Mouse (Mus musculus) CH12.LX (cell line): Measurements from ENCODE around the gene Rex1bd. TPM values are rescaled to one million over a fixed set of nuclear protein-coding genes. Genes with fewer than 3 reads are reported as not detected.

Experiments
- DNase-seq: peaks from one replicate; pipeline ENCODE4 v3.0.0-alpha.2; 2013; ENCODE audit errors: extremely low read depth
- H3K27ac ChIP-seq: 2 replicates; pipeline ENCODE4 v1.5.1; 2012; ENCODE audit warnings: low read depth, mild to moderate bottlenecking, control low read depth, moderate library complexity; ENCODE audit not compliant: insufficient read depth
- H3K27me3 ChIP-seq: replicated peaks from 2 replicates; pipeline ENCODE3; 2012; ENCODE audit warnings: inconsistent platforms
- H3K36me3 ChIP-seq, 2 experiments: replicated peaks in 1 of 2; 2 replicates each; pipeline versions ENCODE3 to v1.6.1; 2012; ENCODE audit warnings: inconsistent platforms in 1 of 2, low read length in 1 of 2, mild to moderate bottlenecking in 1 of 2, mixed read lengths in 1 of 2, moderate library complexity in 1 of 2; ENCODE audit not compliant: control insufficient read depth in 1 of 2, insufficient read depth in 1 of 2
- H3K4me1 ChIP-seq, 2 experiments: 2 replicates each; pipeline ENCODE4 v1.6.1; 2012; ENCODE audit warnings: inconsistent platforms in 1 of 2, moderate library complexity in 1 of 2; ENCODE audit not compliant: insufficient read depth in 2 of 2, control insufficient read depth in 1 of 2
- H3K4me2 ChIP-seq: 2 replicates; pipeline ENCODE4 v1.6.1; 2012; ENCODE audit warnings: low read depth, mild to moderate bottlenecking, control low read depth; ENCODE audit not compliant: poor library complexity, insufficient read depth, severe bottlenecking
- H3K4me3 ChIP-seq, 3 experiments: fragments of 150-350 bp in 1 of 3; sonication (generic) in 1 of 3; replicated peaks in 1 of 3; 2 replicates each; pipeline versions ENCODE3 to v1.5.1; 2011 to 2012; ENCODE audit warnings: low read depth in 2 of 3, low read length in 2 of 3, mild to moderate bottlenecking in 2 of 3, moderate library complexity in 2 of 3, control low read depth in 1 of 3, improper control_type of control experiment in 1 of 3, inconsistent platforms in 1 of 3, mixed read lengths in 1 of 3; ENCODE audit not compliant: poor library complexity in 1 of 3
- H3K79me2 ChIP-seq: replicated peaks from 2 replicates; pipeline ENCODE4 v1.6.1; 2012; ENCODE audit warnings: mild to moderate bottlenecking, moderate library complexity; ENCODE audit not compliant: control insufficient read depth, poor library complexity, insufficient read depth, severe bottlenecking; ENCODE audit errors: extremely low read depth
- H3K9ac ChIP-seq: 2 replicates; pipeline ENCODE4 v1.6.1; 2012; ENCODE audit warnings: low read depth, mild to moderate bottlenecking, control low read depth, moderate library complexity; ENCODE audit not compliant: insufficient read depth
- H3K9me3 ChIP-seq: replicated peaks from 2 replicates; pipeline ENCODE3; 2012; ENCODE audit warnings: low read length, inconsistent platforms, mixed read lengths
- BHLHE40 ChIP-seq: IDR thresholded peaks from 2 replicates; pipeline ENCODE4 v1.6.1; 2011; ENCODE audit warnings: mild to moderate bottlenecking, low read depth, low read length, improper control_type of control experiment
- CTCF ChIP-seq, 2 experiments: IDR thresholded peaks in 1 of 2; conservative IDR thresholded peaks in 1 of 2; 2 replicates each; pipeline ENCODE4 v1.5.1; 2011 to 2012; ENCODE audit warnings: low read depth in 2 of 2, low read length in 2 of 2, improper control_type of control experiment in 1 of 2, inconsistent platforms in 1 of 2, mild to moderate bottlenecking in 1 of 2, moderate library complexity in 1 of 2
- ELF1 ChIP-seq: IDR thresholded peaks from 2 replicates; pipeline ENCODE4 v1.6.1; 2014; ENCODE audit warnings: low read depth, mild to moderate bottlenecking, inconsistent platforms, low read length, improper control_type of control experiment
- ETS1 ChIP-seq: conservative IDR thresholded peaks from 2 replicates; pipeline ENCODE4 v1.6.1; 2012; ENCODE audit warnings: low read depth, mild to moderate bottlenecking, inconsistent platforms, low read length, improper control_type of control experiment, moderate library complexity
- GABPA ChIP-seq: IDR thresholded peaks from 2 replicates; pipeline ENCODE4 v1.6.1; 2012; ENCODE audit warnings: low read depth, low read length, improper control_type of control experiment, inconsistent platforms; ENCODE audit not compliant: insufficient replicate concordance
- HCFC1 ChIP-seq: IDR thresholded peaks from 2 replicates; pipeline ENCODE4 v1.6.1; 2012; ENCODE audit warnings: low read depth, mild to moderate bottlenecking, inconsistent platforms, low read length, improper control_type of control experiment
- MAFK ChIP-seq: IDR thresholded peaks from 2 replicates; pipeline ENCODE4 v1.6.1; 2011; ENCODE audit warnings: low read length, improper control_type of control experiment; ENCODE audit not compliant: insufficient replicate concordance
- MXI1 ChIP-seq: IDR thresholded peaks from 2 replicates; pipeline ENCODE4 v1.6.1; 2011; ENCODE audit warnings: mild to moderate bottlenecking, low read depth, low read length, improper control_type of control experiment
- MYC ChIP-seq: IDR thresholded peaks from 2 replicates; pipeline ENCODE4 v1.6.1; 2011; ENCODE audit warnings: low read depth, mild to moderate bottlenecking, improper control_type of control experiment, low read length
- NELFE ChIP-seq: IDR thresholded peaks from 2 replicates; pipeline ENCODE4 v1.6.1; 2011; ENCODE audit warnings: low read depth, low read length, improper control_type of control experiment
- NRF1 ChIP-seq: IDR thresholded peaks from 2 replicates; pipeline ENCODE4 v1.6.1; 2014; ENCODE audit warnings: low read depth, mild to moderate bottlenecking, inconsistent platforms, low read length, improper control_type of control experiment, moderate library complexity
- PAX5 ChIP-seq: IDR thresholded peaks from 2 replicates; pipeline ENCODE4 v1.6.1; 2012; ENCODE audit warnings: low read length, inconsistent platforms, mixed read lengths
- POLR2A ChIP-seq: IDR thresholded peaks from 2 replicates; pipeline ENCODE4 v1.6.1; 2011; ENCODE audit warnings: low read depth, mild to moderate bottlenecking, improper control_type of control experiment, low read length
- RAD21 ChIP-seq: IDR thresholded peaks from 2 replicates; pipeline ENCODE4 v1.6.1; 2011; ENCODE audit warnings: low read depth, mild to moderate bottlenecking, low read length, improper control_type of control experiment, moderate library complexity
- RCOR1 ChIP-seq: conservative IDR thresholded peaks from 2 replicates; pipeline ENCODE4 v1.6.1; 2012; ENCODE audit warnings: low read depth, mild to moderate bottlenecking, inconsistent platforms, low read length, improper control_type of control experiment
- SIN3A ChIP-seq: IDR thresholded peaks from 2 replicates; pipeline ENCODE4 v1.6.1; 2012; ENCODE audit warnings: low read length, improper control_type of control experiment, inconsistent platforms
- TBP ChIP-seq: conservative IDR thresholded peaks from 2 replicates; pipeline ENCODE4 v1.6.1; 2011; ENCODE audit warnings: low read depth, low read length, improper control_type of control experiment
- TCF12 ChIP-seq: IDR thresholded peaks from 2 replicates; pipeline ENCODE4 v1.6.1; 2014; ENCODE audit warnings: low read depth, mild to moderate bottlenecking, inconsistent platforms, low read length, improper control_type of control experiment
- UBTF ChIP-seq: IDR thresholded peaks from 2 replicates; pipeline ENCODE4 v1.6.1; 2012; ENCODE audit warnings: low read depth, mild to moderate bottlenecking, inconsistent platforms, low read length, improper control_type of control experiment, moderate library complexity
- USF1 ChIP-seq: IDR thresholded peaks from 2 replicates; pipeline ENCODE4 v1.6.1; 2014; ENCODE audit warnings: low read depth, mild to moderate bottlenecking, inconsistent platforms, low read length, improper control_type of control experiment
- USF2 ChIP-seq: conservative IDR thresholded peaks from 2 replicates; pipeline ENCODE4 v1.6.1; 2011; ENCODE audit warnings: low read depth, low read length, improper control_type of control experiment
- ZC3H11A ChIP-seq: IDR thresholded peaks from 2 replicates; pipeline ENCODE4 v1.6.1; 2012; ENCODE audit warnings: low read depth, mild to moderate bottlenecking, inconsistent platforms, low read length, improper control_type of control experiment
- ZKSCAN1 ChIP-seq: IDR thresholded peaks from 2 replicates; pipeline ENCODE4 v1.6.1; 2012; ENCODE audit warnings: low read depth, inconsistent platforms, low read length, improper control_type of control experiment, borderline replicate concordance
- ZMIZ1 ChIP-seq: IDR thresholded peaks from 2 replicates; pipeline ENCODE4 v1.6.1; 2012; ENCODE audit warnings: low read depth, mild to moderate bottlenecking, inconsistent platforms, low read length, improper control_type of control experiment
- ZNF384 ChIP-seq: IDR thresholded peaks from 2 replicates; pipeline ENCODE4 v1.6.1; 2012; ENCODE audit warnings: low read depth, low read length, improper control_type of control experiment, inconsistent platforms
- dilution Hi-C: fragments of 300-500 bp; cut with MboI; formaldehyde crosslinking; loops from 2 replicates; pipeline ENCODE4 v1.14.3; 2020; ENCODE audit warnings: low sequenced_read_pairs; ENCODE audit not compliant: extremely low pct_unique_long_range_greater_than_20kb, extremely low pct_ligation_motif_present
- in situ Hi-C: fragments of 300-500 bp; cut with MboI; formaldehyde crosslinking; loops from 3 replicates; pipeline ENCODE4 v1.14.3; 2019; ENCODE audit warnings: low sequenced_read_pairs, low pct_ligation_motif_present, low pct_unique_long_range_greater_than_20kb, mixed read lengths
- polyA plus RNA-seq: library from polyadenylated mRNA; unstranded; fragments of >175 nt; gene quantifications from 2 replicates; pipeline ENCODE4 v1.2.1, GENCODE M21; 2012; ENCODE audit warnings: low read depth; ENCODE audit not compliant: insufficient read length
- total RNA-seq, 2 experiments: library from RNA; depleted of rRNA; stranded (reverse); fragments of 300-350 nt in 1 of 2; fragments of >200 nt in 1 of 2; gene quantifications; 2 replicates each; pipeline ENCODE4 v1.2.3; 2012 to 2014

Rex1bd gene
- total and polyA plus RNA-seq, 3 experiments: 38.4 to 90.0 (median 47.8) TPM

GRCm38 (mm10) chr8:70471856-70472255 is 34.7 kb downstream of the Rex1bd start:
- Histone ChIP-seq H3K27ac (no peak overlapping the region), H3K79me2 (no peaks in the 10 kb centered on the region), H3K4me3 (no peak overlapping the region), H3K9ac (no peak overlapping the region), H3K9me3 (no peaks in the 10 kb centered on the region), H3K4me2 (no peak overlapping the region), H3K36me3 (peaks cover 9 to 69% of the 10 kb centered on the region in 2 experiments), H3K4me1 (peaks cover 0 to 14% of the 10 kb centered on the region in 2 experiments; a peak in 2 of 4 replicates), H3K27me3 (no peaks in the 10 kb centered on the region)
- DNase-seq: no peak
- TF ChIP-seq UBTF: no peak
- no peak for TF ChIP-seq USF1
- TF ChIP-seq CTCF (conservative IDR thresholded peaks at IDR 0.05 in 1 of 2, IDR thresholded peaks at IDR 0.05 in 1 of 2; ENCODE audit: low read depth in 2 of 2, low read length in 2 of 2): no peak
- no peak for TF ChIP-seq TBP
- TF ChIP-seq TCF12: no peak
- no peak for TF ChIP-seq BHLHE40
- no peak for TF ChIP-seq ZMIZ1
- no peak for TF ChIP-seq ZKSCAN1
- TF ChIP-seq ZNF384: no peak
- TF ChIP-seq GABPA: no peak
- TF ChIP-seq MAFK: no peak
- no peak for TF ChIP-seq ETS1
- no peak for TF ChIP-seq USF2
- no peak for TF ChIP-seq POLR2A
- no peak for TF ChIP-seq ELF1
- no peak for TF ChIP-seq NELFE
- TF ChIP-seq MXI1: no peak
- TF ChIP-seq NRF1: no peak
- dilution Hi-C loops (no loop called here), in situ Hi-C loops (no loop called here)

GRCm38 (mm10) chr8:70469938-70470337 is 36.6 kb downstream of the Rex1bd start:
- no peak overlapping the region for H3K9ac ChIP-seq

More at GRCm38 (mm10) chr8:70469938-70470337, 36.6 kb downstream of the Rex1bd start:
- TF ChIP-seq POLR2A: no peak
- TF ChIP-seq RCOR1: no peak
- no peak for TF ChIP-seq RAD21
- TF ChIP-seq SIN3A: no peak
- TF ChIP-seq ZC3H11A: no peak
- no peak for TF ChIP-seq ZNF384
- no peak for TF ChIP-seq TCF12
- no peak for TF ChIP-seq HCFC1
- TF ChIP-seq PAX5: no peak
- no peak for TF ChIP-seq MYC
- Histone ChIP-seq H3K27ac (no peak overlapping the region), H3K9me3 (no peaks in the 10 kb centered on the region), H3K79me2 (no peaks in the 10 kb centered on the region), H3K4me1 (peaks cover 0 to 1% of the 10 kb centered on the region in 2 experiments; a peak in 1 of 4 replicates), H3K4me3 (no peak overlapping the region), H3K36me3 (peaks cover 9 to 82% of the 10 kb centered on the region in 2 experiments), H3K4me2 (no peak overlapping the region), H3K27me3 (no peaks in the 10 kb centered on the region)
- DNase-seq: no peak
- dilution Hi-C loops (no loop called here), in situ Hi-C loops (no loop called here)
